In genomic region chr1:151359374-151359773, GRCm38 (mm10) we compare ENCODE assay signal across 20 mouse cellular contexts. TPM values are rescaled to one million over a fixed set of nuclear protein-coding genes. Genes with fewer than 3 reads are reported as not detected.
DNase-seq lines count a peak whose midpoint lies in the region; TF ChIP-seq lines count a peak whose summit lies in the region.
"Had no signal": no experiment of that assay in that cellular context is flagged by ENCODE, and none has a peak within 500 bp of the region (broad histone marks: within the 10 kb centered on the region; RNA-seq: fewer than 3 reads in every experiment).

No protein-coding gene starts in this region.

- no peak overlapping the region for H3K4me3 ChIP-seq in cortical plate, adult 2 months (ENCODE audit: insufficient read depth, low read length)
- H3K4me3 ChIP-seq: embryonic facial prominence, embryonic 13.5 days; embryonic facial prominence, embryonic 15.5 days; erythroblast, embryonic 14.5 days; forebrain, embryonic 10.5 days; forebrain, embryonic 12.5 days had no signal

- H3K4me1 ChIP-seq in cortical plate, adult 2 months (ENCODE audit: control insufficient read depth, insufficient read depth, low read length), result peaks cover 4% of the 10 kb centered on the region
- H3K4me1 ChIP-seq: embryonic facial prominence, embryonic 13.5 days; embryonic facial prominence, embryonic 15.5 days; forebrain, embryonic 10.5 days; forebrain, embryonic 12.5 days had no signal

- peak; percentile 56 for DNase-seq in heart, adult 11 months
- DNase-seq in heart, adult 9 months (ENCODE audit: low spot score in 2 of 2), result no peak
- DNase-seq in right cerebral cortex, adult 18-20 months, result peak; percentile 34
- no peak for DNase-seq in right cerebral cortex, postnatal 25 days
- no peak for DNase-seq in heart, postnatal 4 days
- DNase-seq: adrenal gland, adult 2 months; adrenal gland, postnatal 10 days; adrenal gland, postnatal 25 days; cerebellum, adult 11-12 months; cerebellum, adult 2 months; cerebellum, adult 9-10 months; cerebellum, postnatal 10 days; cerebellum, postnatal 25 days; embryo, embryonic 11 days had no signal

- TF ChIP-seq CTCF in cortical plate, adult 2 months (IDR thresholded peaks at IDR 0.05; ENCODE audit: extremely low read depth, insufficient read depth, low read length), result no peak

- TF ChIP-seq POLR2A in cortical plate, adult 2 months (IDR thresholded peaks at IDR 0.05; ENCODE audit: extremely low read depth, insufficient read depth, low read length), result no peak

- peak overlapping the region; percentile 69; the same call in 1 of the 2 replicates for H3K27ac ChIP-seq in cortical plate, adult 2 months (ENCODE audit: insufficient read depth, low read length)
- H3K27ac ChIP-seq: embryonic facial prominence, embryonic 13.5 days; embryonic facial prominence, embryonic 15.5 days; forebrain, embryonic 10.5 days; forebrain, embryonic 12.5 days had no signal

RNA-seq across cellular contexts. Expression of gene Ivns1abp, which starts 15.1 kb away (rescaled TPM):
- polyA plus RNA-seq in cortical plate, adult 2 months (2012; rRNA removed), result 124 and 131 TPM in 2 replicates
- total RNA-seq in heart, postnatal 4 days (2021), result 100 to 1,000 TPM; 286 to 289 TPM

Comparison
In these comparisons a context has a peak if more than half of its experiments do, and no peak if none do; other contexts are left out.
1. DNase-seq: peak in heart, adult 11 months (single experiment) and right cerebral cortex, adult 18-20 months (single experiment); none in heart, adult 9 months (0 of 2), right cerebral cortex, postnatal 25 days (single experiment) and heart, postnatal 4 days (single experiment).